12 mouse cellular contexts compared by ENCODE assay signal in genomic region chr12:87389231-87389630, GRCm38 (mm10). TPM values are rescaled to one million over a fixed set of nuclear protein-coding genes. Genes with fewer than 3 reads are reported as not detected.
DNase-seq lines count a peak whose midpoint lies in the region; ATAC-seq and TF ChIP-seq lines count a peak whose summit lies in the region.
"Had no signal": no experiment of that assay in that cellular context is flagged by ENCODE, and none has a peak within 500 bp of the region (broad histone marks: within the 10 kb centered on the region; RNA-seq: fewer than 3 reads in every experiment).

No protein-coding gene starts in this region.

- no peak overlapping the region for H3K9ac ChIP-seq in forebrain, embryonic 16.5 days (replicated peaks; ENCODE audit: low read depth, low read length)
- no peak overlapping the region for H3K9ac ChIP-seq in lung, embryonic 14.5 days
- H3K9ac ChIP-seq in intestine, embryonic 16.5 days (ENCODE audit: low read depth, low read length): peak overlapping the region; percentile 27; the same call in 1 of the 2 replicates

- no peak for ATAC-seq in forebrain, embryonic 16.5 days
- ATAC-seq in lung, embryonic 14.5 days (ENCODE audit: insufficient read depth): no peak
- no peak for ATAC-seq in intestine, embryonic 16.5 days

- no peak overlapping the region; the same call in 1 of the 2 replicates for H3K4me2 ChIP-seq in forebrain, embryonic 16.5 days (ENCODE audit: low read length)
- H3K4me2 ChIP-seq in lung, embryonic 14.5 days: peak overlapping the region; percentile 61
- peak overlapping the region; percentile 61; the same call in 1 of the 2 replicates for H3K4me2 ChIP-seq in intestine, embryonic 16.5 days (ENCODE audit: low read depth, low read length)

- no peak for DNase-seq in forebrain, embryonic 10.5 days (ENCODE audit: extremely low spot score, low spot score)
- DNase-seq in lung, embryonic 14.5 days: no peak
- no peak for DNase-seq in lung, adult 18-20 months
- no peak for DNase-seq in layer of hippocampus, postnatal 36 days
- DNase-seq in left cerebral cortex, adult 8-10 months (ENCODE audit: low spot score in 2 of 2): no peak
- DNase-seq: B cell, adult 2 months; cerebellum, adult 2 months; left cerebral cortex, postnatal 4 days; thymus, postnatal 14 days had no signal

- 68% methylated on average over 3 of the region's 3 CpGs for WGBS in forebrain, embryonic 10.5 days
- WGBS in forebrain, embryonic 16.5 days: 52% methylated on average over 3 of the region's 3 CpGs
- WGBS in lung, embryonic 14.5 days: 57% methylated on average over 3 of the region's 3 CpGs
- WGBS in intestine, embryonic 16.5 days: 65% methylated on average over 3 of the region's 3 CpGs
- WGBS in small intestine, adult 2 months: 28% methylated on average over 3 of the region's 3 CpGs

- TF ChIP-seq CTCF in lung, embryonic 14.5 days (IDR thresholded peaks at IDR 0.05; ENCODE audit: low read depth): no peak
- TF ChIP-seq CTCF in small intestine, adult 2 months (IDR thresholded peaks at IDR 0.05; ENCODE audit: extremely low read depth, insufficient read length, insufficient replicate concordance, low read depth, low read length): no peak

- H3K4me1 ChIP-seq in forebrain, embryonic 10.5 days: peaks cover 23% of the 10 kb centered on the region
- H3K4me1 ChIP-seq in forebrain, embryonic 16.5 days (replicated peaks; ENCODE audit: control insufficient read depth, insufficient read depth, low read length): peaks cover 16% of the 10 kb centered on the region
- H3K4me1 ChIP-seq in lung, embryonic 14.5 days (ENCODE audit: insufficient read depth): peaks cover 12% of the 10 kb centered on the region; the same call in 1 of the 2 replicates
- H3K4me1 ChIP-seq in intestine, embryonic 16.5 days (ENCODE audit: control insufficient read depth, insufficient read depth, low read length): peaks cover 12% of the 10 kb centered on the region
- H3K4me1 ChIP-seq in small intestine, adult 2 months (ENCODE audit: control insufficient read depth, insufficient read depth, insufficient read length, low read length): peaks cover 10% of the 10 kb centered on the region; the same call in 1 of the 2 replicates

- no peak for TF ChIP-seq POLR2A in small intestine, adult 2 months (IDR thresholded peaks at IDR 0.05; ENCODE audit: low read depth, low read length)

- H3K4me3 ChIP-seq in forebrain, embryonic 10.5 days: peak overlapping the region; percentile 98; the same call in 1 of the 2 replicates
- H3K4me3 ChIP-seq in forebrain, embryonic 16.5 days (replicated peaks; ENCODE audit: low read length): no peak overlapping the region
- H3K4me3 ChIP-seq in lung, embryonic 14.5 days (ENCODE audit: low read depth, low read length): peak overlapping the region; percentile 98; the same call in 1 of the 2 replicates
- 0 out of 2 replicates have a peak overlapping the region, but pooled peaks have one; percentile 99 for H3K4me3 ChIP-seq in intestine, embryonic 16.5 days (ENCODE audit: low read length)
- H3K4me3 ChIP-seq in small intestine, adult 2 months (ENCODE audit: low read depth, low read length): no peak overlapping the region

- H3K27ac ChIP-seq in forebrain, embryonic 10.5 days: no peak overlapping the region
- H3K27ac ChIP-seq in forebrain, embryonic 16.5 days (ENCODE audit: low read length): no peak overlapping the region
- H3K27ac ChIP-seq in lung, embryonic 14.5 days (ENCODE audit: low read depth): no peak overlapping the region
- H3K27ac ChIP-seq in intestine, embryonic 16.5 days (ENCODE audit: low read length): peak overlapping the region; percentile 40; the same call in 1 of the 2 replicates
- peak overlapping the region; percentile 79 for H3K27ac ChIP-seq in small intestine, adult 2 months (ENCODE audit: insufficient read depth, low read depth, low read length)

- H3K36me3 ChIP-seq in forebrain, embryonic 10.5 days (replicated peaks): no peaks in the 10 kb centered on the region
- no peaks in the 10 kb centered on the region for H3K36me3 ChIP-seq in forebrain, embryonic 16.5 days (ENCODE audit: control insufficient read depth, insufficient read depth)
- no peaks in the 10 kb centered on the region for H3K36me3 ChIP-seq in lung, embryonic 14.5 days (ENCODE audit: insufficient read depth)
- H3K36me3 ChIP-seq in intestine, embryonic 16.5 days (ENCODE audit: control insufficient read depth, insufficient read depth, low read length): no peaks in the 10 kb centered on the region
- H3K36me3 ChIP-seq in small intestine, adult 2 months (ENCODE audit: control insufficient read depth, insufficient read depth, low read length): peaks cover 3% of the 10 kb centered on the region; the same call in 1 of the 2 replicates

- no peaks in the 10 kb centered on the region for H3K9me3 ChIP-seq in forebrain, embryonic 10.5 days
- H3K9me3 ChIP-seq in forebrain, embryonic 16.5 days (ENCODE audit: control insufficient read depth, low read length): no peaks in the 10 kb centered on the region
- H3K9me3 ChIP-seq in lung, embryonic 14.5 days (ENCODE audit: low read depth, low read length): no peaks in the 10 kb centered on the region
- H3K9me3 ChIP-seq in intestine, embryonic 16.5 days (ENCODE audit: control insufficient read depth, low read length): no peaks in the 10 kb centered on the region

- no peaks in the 10 kb centered on the region for H3K27me3 ChIP-seq in forebrain, embryonic 10.5 days (ENCODE audit: poor library complexity, severe bottlenecking)
- no peaks in the 10 kb centered on the region for H3K27me3 ChIP-seq in forebrain, embryonic 16.5 days (replicated peaks; ENCODE audit: control insufficient read depth, insufficient read depth, low read length)
- no peaks in the 10 kb centered on the region for H3K27me3 ChIP-seq in lung, embryonic 14.5 days (ENCODE audit: insufficient read depth, low read length)
- H3K27me3 ChIP-seq in intestine, embryonic 16.5 days (replicated peaks; ENCODE audit: control insufficient read depth, insufficient read depth, low read length): no peaks in the 10 kb centered on the region
- no peaks in the 10 kb centered on the region for H3K27me3 ChIP-seq in small intestine, adult 2 months (ENCODE audit: control insufficient read depth, insufficient read depth, low read length)

RNA-seq across cellular contexts. Expression of gene Sptlc2, which starts 1.1 kb away (rescaled TPM):
- 51.4 and 56.1 TPM in 2 replicates for polyA plus RNA-seq in forebrain, embryonic 10.5 days (2016; fragmentation: Nextera tagmentation; extraction: Ambion mirVana)
- polyA plus RNA-seq in forebrain, embryonic 16.5 days (2015; fragmentation: Nextera tagmentation; extraction: Ambion mirVana): 60.6 and 67.6 TPM in 2 replicates
- polyA plus RNA-seq in lung, embryonic 14.5 days (2014; fragmentation: Nextera tagmentation; extraction: Ambion mirVana): 94.6 and 103 TPM in 2 replicates
- polyA plus RNA-seq in intestine, embryonic 16.5 days (2015; fragmentation: Nextera tagmentation; extraction: Ambion mirVana): 126 and 133 TPM in 2 replicates
- polyA plus RNA-seq in small intestine, adult 2 months (2012; rRNA removed): 10.7 and 13.5 TPM in 2 replicates
- 10 to 100 TPM; 29.2 to 32.8 TPM for total RNA-seq in layer of hippocampus, postnatal 36 days (2021)
- 10 to 100 TPM; 27.6 to 37.0 (median 32.7) TPM for total RNA-seq in left cerebral cortex, adult 8-10 months (2022)

RNA-seq across cellular contexts. Expression of gene Slirp, which starts 54.5 kb away (rescaled TPM):
- polyA plus RNA-seq in forebrain, embryonic 10.5 days (2016; fragmentation: Nextera tagmentation; extraction: Ambion mirVana): 319 and 328 TPM in 2 replicates
- polyA plus RNA-seq in forebrain, embryonic 16.5 days (2015; fragmentation: Nextera tagmentation; extraction: Ambion mirVana): 211 and 233 TPM in 2 replicates
- 287 and 308 TPM in 2 replicates for polyA plus RNA-seq in lung, embryonic 14.5 days (2014; fragmentation: Nextera tagmentation; extraction: Ambion mirVana)
- 258 and 261 TPM in 2 replicates for polyA plus RNA-seq in intestine, embryonic 16.5 days (2015; fragmentation: Nextera tagmentation; extraction: Ambion mirVana)
- polyA plus RNA-seq in small intestine, adult 2 months (2012; rRNA removed): 2.9 and 4.1 TPM in 2 replicates
- 10 to 100 TPM; 90.6 to 99.4 TPM for total RNA-seq in layer of hippocampus, postnatal 36 days (2021)
- 100 to 1,000 TPM; 101 to 134 (median 108) TPM for total RNA-seq in left cerebral cortex, adult 8-10 months (2022)

RNA-seq across cellular contexts. Expression of gene Alkbh1, which starts 54.6 kb away (rescaled TPM):
- polyA plus RNA-seq in forebrain, embryonic 10.5 days (2016; fragmentation: Nextera tagmentation; extraction: Ambion mirVana): 63.1 and 71.7 TPM in 2 replicates
- polyA plus RNA-seq in forebrain, embryonic 16.5 days (2015; fragmentation: Nextera tagmentation; extraction: Ambion mirVana): 42.3 and 47.1 TPM in 2 replicates
- 49.8 and 62.9 TPM in 2 replicates for polyA plus RNA-seq in lung, embryonic 14.5 days (2014; fragmentation: Nextera tagmentation; extraction: Ambion mirVana)
- polyA plus RNA-seq in intestine, embryonic 16.5 days (2015; fragmentation: Nextera tagmentation; extraction: Ambion mirVana): 43.9 and 52.0 TPM in 2 replicates
- 5.7 and 6.0 TPM in 2 replicates for polyA plus RNA-seq in small intestine, adult 2 months (2012; rRNA removed)
- total RNA-seq in layer of hippocampus, postnatal 36 days (2021): 10 to 100 TPM; 20.8 to 21.7 TPM
- 10 to 100 TPM; 18.8 to 22.9 (median 19.0) TPM for total RNA-seq in left cerebral cortex, adult 8-10 months (2022)

Comparison
In these comparisons a context has a peak if more than half of its experiments do, and no peak if none do; other contexts are left out.
1. H3K4me3 ChIP-seq: peak in forebrain, embryonic 10.5 days (single experiment), lung, embryonic 14.5 days (single experiment) and intestine, embryonic 16.5 days (single experiment); none in forebrain, embryonic 16.5 days (single experiment) and small intestine, adult 2 months (single experiment).
2. H3K27ac ChIP-seq: peak in intestine, embryonic 16.5 days (single experiment) and small intestine, adult 2 months (single experiment); none in forebrain, embryonic 10.5 days (single experiment), forebrain, embryonic 16.5 days (single experiment) and lung, embryonic 14.5 days (single experiment).
3. RNA of gene Slirp, which starts 54.5 kb away (polyA plus RNA-seq): 319 to 328 TPM in forebrain, embryonic 10.5 days, 287 to 308 TPM in lung, embryonic 14.5 days, 258 to 261 TPM in intestine, embryonic 16.5 days and 211 to 233 TPM in forebrain, embryonic 16.5 days; 2.9 to 4.1 TPM in small intestine, adult 2 months; every median in the first group is over 10 times any median in the second.